Mouse (Mus musculus): ENCODE results near the gene Slc39a8. TPM values are rescaled to one million over a fixed set of nuclear protein-coding genes. Genes with fewer than 3 reads are reported as not detected.

Gene Slc39a8
- polyA plus RNA-seq, 1 experiment = 5.4 TPM

- TF ChIP-seq POLR2A (IDR thresholded peaks at IDR 0.05; ENCODE audit: low read depth, low read length) = no peak
- TF ChIP-seq CTCF (IDR thresholded peaks at IDR 0.05; ENCODE audit: borderline replicate concordance, insufficient read depth, low read length) = no peak
- Histone ChIP-seq H3K4me1 (ENCODE audit: control insufficient read depth, insufficient read depth, low read length) (peaks cover 2% of the 10 kb centered on the region), H3K4me3 (ENCODE audit: insufficient read depth, low read length) (no peak overlapping the region), H3K27ac (ENCODE audit: insufficient read depth, low read length) (no peak overlapping the region)
Observed at GRCm38 (mm10) chr3:135889401-135889800, 64.3 kb downstream of the Slc39a8 start.

GRCm38 (mm10) chr3:135903366-135903765, 78.3 kb downstream of the Slc39a8 start:
- no peak overlapping the region for H3K27ac ChIP-seq (ENCODE audit: insufficient read depth, low read length)
- H3K4me3 ChIP-seq (ENCODE audit: insufficient read depth, low read length) = no peak overlapping the region
- H3K4me1 ChIP-seq (ENCODE audit: control insufficient read depth, insufficient read depth, low read length) = no peaks in the 10 kb centered on the region; the same call in 1 of the 2 replicates
- TF ChIP-seq CTCF (IDR thresholded peaks at IDR 0.05; ENCODE audit: borderline replicate concordance, insufficient read depth, low read length) (no peak), POLR2A (IDR thresholded peaks at IDR 0.05; ENCODE audit: low read depth, low read length) (no peak)

GRCm38 (mm10) chr3:135904881-135905280, 79.8 kb downstream of the Slc39a8 start:
- Histone ChIP-seq H3K4me3 (ENCODE audit: insufficient read depth, low read length) (no peak overlapping the region), H3K27ac (ENCODE audit: insufficient read depth, low read length) (no peak overlapping the region), H3K4me1 (ENCODE audit: control insufficient read depth, insufficient read depth, low read length) (no peaks in the 10 kb centered on the region; the same call in 1 of the 2 replicates)
- TF ChIP-seq POLR2A (IDR thresholded peaks at IDR 0.05; ENCODE audit: low read depth, low read length) (no peak), CTCF (IDR thresholded peaks at IDR 0.05; ENCODE audit: borderline replicate concordance, insufficient read depth, low read length) (no peak)

- Histone ChIP-seq H3K4me3 (ENCODE audit: insufficient read depth, low read length) (no peak overlapping the region), H3K4me1 (ENCODE audit: control insufficient read depth, insufficient read depth, low read length) (no peaks in the 10 kb centered on the region; the same call in 1 of the 2 replicates), H3K27ac (ENCODE audit: insufficient read depth, low read length) (no peak overlapping the region)
- TF ChIP-seq POLR2A (IDR thresholded peaks at IDR 0.05; ENCODE audit: low read depth, low read length) (no peak), CTCF (IDR thresholded peaks at IDR 0.05; ENCODE audit: borderline replicate concordance, insufficient read depth, low read length) (no peak)
Observed at GRCm38 (mm10) chr3:135905729-135906128, 80.7 kb downstream of the Slc39a8 start.

GRCm38 (mm10) chr3:135907028-135907427, 81.9 kb downstream of the Slc39a8 start:
- TF ChIP-seq CTCF (IDR thresholded peaks at IDR 0.05; ENCODE audit: borderline replicate concordance, insufficient read depth, low read length) = no peak
- TF ChIP-seq POLR2A (IDR thresholded peaks at IDR 0.05; ENCODE audit: low read depth, low read length) = no peak
- no peaks in the 10 kb centered on the region; the same call in 1 of the 2 replicates for H3K4me1 ChIP-seq (ENCODE audit: control insufficient read depth, insufficient read depth, low read length)
- no peak overlapping the region for H3K4me3 ChIP-seq (ENCODE audit: insufficient read depth, low read length)
- H3K27ac ChIP-seq (ENCODE audit: insufficient read depth, low read length) = no peak overlapping the region

- TF ChIP-seq POLR2A (IDR thresholded peaks at IDR 0.05; ENCODE audit: low read depth, low read length) (no peak), CTCF (IDR thresholded peaks at IDR 0.05; ENCODE audit: borderline replicate concordance, insufficient read depth, low read length) (no peak)
- Histone ChIP-seq H3K4me1 (ENCODE audit: control insufficient read depth, insufficient read depth, low read length) (no peaks in the 10 kb centered on the region), H3K4me3 (ENCODE audit: insufficient read depth, low read length) (no peak overlapping the region), H3K27ac (ENCODE audit: insufficient read depth, low read length) (no peak overlapping the region)
Observed at GRCm38 (mm10) chr3:135915941-135916340, 90.9 kb downstream of the Slc39a8 start.

GRCm38 (mm10) chr3:135918566-135919180, 93.6 kb downstream of the Slc39a8 start:
- Histone ChIP-seq H3K4me3 (ENCODE audit: insufficient read depth, low read length) (no peak overlapping the region), H3K4me1 (ENCODE audit: control insufficient read depth, insufficient read depth, low read length) (no peaks in the 10 kb centered on the region), H3K27ac (ENCODE audit: insufficient read depth, low read length) (no peak overlapping the region)
- TF ChIP-seq CTCF (IDR thresholded peaks at IDR 0.05; ENCODE audit: borderline replicate concordance, insufficient read depth, low read length) (no peak), POLR2A (IDR thresholded peaks at IDR 0.05; ENCODE audit: low read depth, low read length) (no peak)

- Histone ChIP-seq H3K27ac (ENCODE audit: insufficient read depth, low read length) (no peak overlapping the region), H3K4me1 (ENCODE audit: control insufficient read depth, insufficient read depth, low read length) (no peaks in the 10 kb centered on the region), H3K4me3 (ENCODE audit: insufficient read depth, low read length) (no peak overlapping the region)
- TF ChIP-seq POLR2A (IDR thresholded peaks at IDR 0.05; ENCODE audit: low read depth, low read length) = no peak
- no peak for TF ChIP-seq CTCF (IDR thresholded peaks at IDR 0.05; ENCODE audit: borderline replicate concordance, insufficient read depth, low read length)
Observed at GRCm38 (mm10) chr3:135919305-135919704, 94.2 kb downstream of the Slc39a8 start.

- no peak overlapping the region for H3K27ac ChIP-seq (ENCODE audit: insufficient read depth, low read length)
Observed at GRCm38 (mm10) chr3:135926729-135927128, 101.7 kb downstream of the Slc39a8 start.

GRCm38 (mm10) chr3:135928184-135928583, 103.1 kb downstream of the Slc39a8 start:
- TF ChIP-seq POLR2A (IDR thresholded peaks at IDR 0.05; ENCODE audit: low read depth, low read length) (no peak), CTCF (IDR thresholded peaks at IDR 0.05; ENCODE audit: borderline replicate concordance, insufficient read depth, low read length) (no peak)
- H3K4me3 ChIP-seq (ENCODE audit: insufficient read depth, low read length) = no peak overlapping the region
- H3K27ac ChIP-seq (ENCODE audit: insufficient read depth, low read length) = no peak overlapping the region
- no peaks in the 10 kb centered on the region for H3K4me1 ChIP-seq (ENCODE audit: control insufficient read depth, insufficient read depth, low read length)

More at GRCm38 (mm10) chr3:135926729-135927128, 101.7 kb downstream of the Slc39a8 start:
- no peak for TF ChIP-seq POLR2A (IDR thresholded peaks at IDR 0.05; ENCODE audit: low read depth, low read length)
- no peak for TF ChIP-seq CTCF (IDR thresholded peaks at IDR 0.05; ENCODE audit: borderline replicate concordance, insufficient read depth, low read length)
- Histone ChIP-seq H3K4me3 (ENCODE audit: insufficient read depth, low read length) (no peak overlapping the region), H3K4me1 (ENCODE audit: control insufficient read depth, insufficient read depth, low read length) (no peaks in the 10 kb centered on the region)
